Mouse (Mus musculus) erythroblast, embryonic 14.5 days (primary cell): Measurements from ENCODE around the gene Alg2.

Experiments
- GATA1 ChIP-seq: IDR thresholded peaks from 2 replicates; pipeline ENCODE4 v1.6.1; 2012; ENCODE audit warnings: low read length, inconsistent platforms, mixed read lengths
- TAL1 ChIP-seq: IDR thresholded peaks from 3 replicates; pipeline ENCODE4 v1.6.1; 2012; ENCODE audit warnings: low read length, inconsistent platforms, mixed read lengths

- TF ChIP-seq TAL1: no peak
- TF ChIP-seq GATA1: no peak
Observed at GRCm38 (mm10) chr4:47420191-47420590, 53.9 kb downstream of the Alg2 start.
